Mouse (Mus musculus) liver, embryonic 13.5 days (tissue): Measurements from ENCODE around the gene Cdh23. TPM values are rescaled to one million over a fixed set of nuclear protein-coding genes. Genes with fewer than 3 reads are reported as not detected.
A peak's percentile ranks its signal among the peaks of the same experiment; 100 is the strongest.

Experiments
- ATAC-seq: fragments of 200-750 bp; cut with Nextera tagmentation; 2 replicates; pipeline ENCODE4 v1.8.0; 2017; ENCODE audit warnings: low read depth, mild to moderate bottlenecking, moderate number of reproducible peaks, moderate library complexity
- DNase-seq: peaks from one replicate; pipeline ENCODE4 v3.0.0; 2022
- H3K27ac ChIP-seq: fragments of 300-500 bp; sonication (generic); 2 replicates; pipeline ENCODE4 v1.5.1; 2015; ENCODE audit warnings: moderate library complexity, mild to moderate bottlenecking, inconsistent platforms
- H3K27me3 ChIP-seq: fragments of 300-500 bp; sonication (generic); 2 replicates; pipeline ENCODE4 v1.6.1; 2015; ENCODE audit warnings: mild to moderate bottlenecking, inconsistent platforms
- H3K36me3 ChIP-seq: fragments of 300-500 bp; sonication (generic); 2 replicates; pipeline ENCODE4 v1.6.1; 2015; ENCODE audit warnings: mild to moderate bottlenecking, inconsistent platforms
- H3K4me1 ChIP-seq: fragments of 300-500 bp; sonication (generic); replicated peaks from 2 replicates; pipeline ENCODE4 v1.6.1; 2015; ENCODE audit warnings: inconsistent platforms
- H3K4me2 ChIP-seq: fragments of 300-500 bp; sonication (generic); 2 replicates; pipeline ENCODE4 v1.6.1; 2015; ENCODE audit warnings: inconsistent platforms, mild to moderate bottlenecking, moderate library complexity
- H3K4me3 ChIP-seq: fragments of 300-500 bp; sonication (generic); replicated peaks from 2 replicates; pipeline ENCODE4 v1.5.1; 2015; ENCODE audit warnings: mild to moderate bottlenecking, inconsistent platforms
- H3K9ac ChIP-seq: fragments of 300-500 bp; sonication (generic); 2 replicates; pipeline ENCODE4 v1.6.1; 2015; ENCODE audit warnings: mild to moderate bottlenecking, inconsistent platforms
- H3K9me3 ChIP-seq: fragments of 300-500 bp; sonication (generic); replicated peaks from 2 replicates; pipeline ENCODE4 v1.6.1; 2016; ENCODE audit warnings: inconsistent platforms
- WGBS: fragments of 180-500 bp; shearing (Covaris S2); methylation state at CpG from one replicate; pipeline ENCODE4 v1.1.7; 2015; ENCODE audit not compliant: insufficient replicate concordance; 5-methylcytosine and 5-hydroxymethylcytosine counted together
- polyA plus RNA-seq: library from polyadenylated mRNA; unstranded; fragments of >200 nt; fragmentation: Nextera tagmentation; extraction: Ambion mirVana; gene quantifications from 2 replicates; pipeline ENCODE4 v1.2.1, GENCODE M21; 2015

The Cdh23 gene
- polyA plus RNA-seq, 1 experiment from 2014 or later, result 0.16 TPM

DNA sequence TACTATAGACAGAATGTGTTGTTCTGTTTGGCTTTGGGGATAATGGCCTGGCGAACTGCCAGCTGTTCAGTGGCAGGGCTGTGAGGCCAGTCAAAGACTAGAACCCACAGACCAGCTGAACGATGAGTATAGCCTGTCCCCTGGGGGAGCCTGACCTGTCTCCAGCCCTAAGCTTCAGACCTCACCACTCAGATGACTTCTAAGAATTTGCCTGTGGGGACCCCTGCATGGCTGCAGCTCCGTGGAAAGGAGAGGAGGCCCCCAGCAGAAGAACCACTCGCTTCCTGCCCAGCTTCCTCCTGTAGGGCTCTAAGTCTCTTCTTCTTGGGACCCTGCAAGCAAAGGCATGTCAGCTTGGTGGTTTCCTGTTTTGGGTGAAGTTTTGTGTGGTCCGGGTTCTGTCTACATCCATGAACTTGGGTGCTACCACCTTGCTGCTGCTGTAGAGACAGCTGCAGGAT, 325.7 kb downstream of the Cdh23 start:
- H3K9ac ChIP-seq, result no peak overlapping the region
- no peak for DNase-seq
- no peak overlapping the region for H3K4me3 ChIP-seq
- peaks cover 29% of the 10 kb centered on the region for H3K4me1 ChIP-seq
- no peaks in the 10 kb centered on the region for H3K36me3 ChIP-seq
- H3K9me3 ChIP-seq, result no peaks in the 10 kb centered on the region
- H3K4me2 ChIP-seq, result no peak overlapping the region
- 26% methylated on average over 5 of the region's 5 CpGs for WGBS
- ATAC-seq, result no peak
- H3K27ac ChIP-seq, result peak overlapping the region; percentile 43
- no peaks in the 10 kb centered on the region for H3K27me3 ChIP-seq

DNA sequence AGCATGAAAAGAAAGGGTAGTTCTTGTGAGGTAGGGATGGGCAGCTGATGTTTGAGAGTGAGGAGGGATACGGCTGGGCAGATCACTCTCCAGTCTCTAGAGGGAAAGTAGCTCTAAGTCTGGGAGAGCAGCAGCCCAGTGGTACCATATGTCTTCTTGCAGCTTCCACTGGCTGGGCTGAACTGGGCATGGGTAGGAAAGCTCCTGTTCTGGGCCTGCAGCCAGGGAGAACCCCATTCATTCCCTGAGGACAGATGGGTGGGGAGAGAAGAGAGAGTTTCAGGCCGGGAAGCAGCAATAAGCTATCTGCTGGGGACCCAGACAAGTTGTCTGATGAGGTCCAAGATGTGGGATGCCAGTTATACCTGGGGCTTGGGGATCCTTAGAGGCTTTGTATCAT, 326.2 kb downstream of the Cdh23 start:
- no peaks in the 10 kb centered on the region for H3K36me3 ChIP-seq

DNA sequence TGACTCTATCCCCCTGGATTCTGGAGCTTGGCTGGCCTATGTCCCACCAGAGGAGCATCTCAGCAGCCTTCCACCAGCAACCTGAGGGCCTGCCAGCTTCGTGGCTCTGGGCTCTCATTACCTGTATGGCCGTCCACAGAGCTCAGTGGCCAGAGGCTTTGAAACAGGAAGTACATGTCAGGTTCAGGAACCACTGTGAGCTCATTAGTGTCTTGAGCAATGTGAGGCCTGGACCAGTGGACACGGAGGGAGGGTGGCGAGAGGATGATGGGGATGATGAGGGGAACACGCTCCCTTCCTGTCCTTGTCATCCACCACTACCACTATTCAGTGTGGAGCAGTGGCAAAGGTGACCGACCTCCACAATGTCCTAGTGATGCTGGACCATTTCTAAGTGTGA, 326.9 kb downstream of the Cdh23 start:
- no peak overlapping the region for H3K27ac ChIP-seq
- H3K36me3 ChIP-seq, result no peaks in the 10 kb centered on the region
- H3K4me1 ChIP-seq, result peaks cover 29% of the 10 kb centered on the region
- no peak overlapping the region for H3K9ac ChIP-seq
- H3K4me3 ChIP-seq, result no peak overlapping the region
- no peak for DNase-seq
- WGBS, result 48% methylated on average over 6 of the region's 6 CpGs
- H3K4me2 ChIP-seq, result no peak overlapping the region
- H3K9me3 ChIP-seq, result no peaks in the 10 kb centered on the region
- H3K27me3 ChIP-seq, result no peaks in the 10 kb centered on the region
- no peak for ATAC-seq

More for the DNA sequence above, 326.2 kb downstream of the Cdh23 start:
- ATAC-seq, result no peak
- Histone ChIP-seq H3K4me3 (no peak overlapping the region), H3K27ac (no peak overlapping the region), H3K4me1 (peaks cover 29% of the 10 kb centered on the region), H3K27me3 (no peaks in the 10 kb centered on the region), H3K9ac (no peak overlapping the region), H3K4me2 (no peak overlapping the region), H3K9me3 (no peaks in the 10 kb centered on the region)
- WGBS, result 54% methylated on average over 2 of the region's 2 CpGs
- no peak for DNase-seq

DNA sequence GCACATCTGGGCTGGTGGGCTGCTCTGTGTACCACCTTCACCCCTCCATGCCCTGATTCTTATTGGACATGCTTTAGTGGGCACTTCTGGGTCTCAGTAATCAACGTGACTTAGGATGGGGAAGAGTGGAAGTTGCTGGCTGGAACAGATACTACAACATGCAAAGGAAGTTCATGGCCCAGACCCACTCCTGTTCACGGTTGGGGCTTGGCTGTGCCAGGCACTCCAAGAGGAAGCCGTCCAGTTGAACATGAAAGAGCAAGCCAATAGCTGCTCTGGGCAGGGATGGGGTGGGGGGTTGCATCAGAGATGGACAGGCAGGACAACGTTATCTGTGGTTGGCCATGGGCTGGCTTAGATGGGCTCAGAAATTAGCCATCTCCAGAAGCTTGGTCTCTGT, 328.4 kb downstream of the Cdh23 start:
- peaks cover 21% of the 10 kb centered on the region for H3K4me1 ChIP-seq
- no peaks in the 10 kb centered on the region for H3K27me3 ChIP-seq
- no peak overlapping the region for H3K4me2 ChIP-seq
- H3K4me3 ChIP-seq, result no peak overlapping the region
- DNase-seq (no peak), ATAC-seq (0 out of 2 replicates have a peak, but pooled peaks have one; percentile 18)
- WGBS, result 16% methylated on average over 4 of the region's 4 CpGs
- H3K27ac ChIP-seq, result no peak overlapping the region
- no peaks in the 10 kb centered on the region for H3K36me3 ChIP-seq
- no peak overlapping the region for H3K9ac ChIP-seq
- H3K9me3 ChIP-seq, result no peaks in the 10 kb centered on the region

DNA sequence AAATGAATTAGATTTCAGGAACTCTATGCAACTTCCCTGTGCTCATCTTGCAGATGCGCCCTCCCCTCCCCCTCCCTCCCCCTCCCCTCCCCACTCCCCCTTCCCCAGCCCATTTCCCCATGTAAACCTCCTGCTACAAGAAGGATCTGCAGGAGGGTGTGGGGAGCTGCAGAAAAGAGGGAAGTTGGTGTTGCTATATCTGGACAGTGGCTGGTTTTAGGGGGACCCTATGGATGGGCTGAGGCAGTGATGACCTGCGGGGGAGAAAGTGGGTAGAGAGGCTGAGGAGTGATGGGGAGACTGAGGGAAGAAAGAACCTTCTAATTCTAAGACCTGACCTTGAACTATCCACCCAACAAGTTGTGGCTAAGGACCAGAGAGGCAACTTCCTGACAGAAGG, 329.1 kb downstream of the Cdh23 start:
- no peaks in the 10 kb centered on the region for H3K9me3 ChIP-seq
- H3K27me3 ChIP-seq, result no peaks in the 10 kb centered on the region
- H3K4me2 ChIP-seq, result no peak overlapping the region
- H3K27ac ChIP-seq, result no peak overlapping the region
- no peak overlapping the region for H3K4me3 ChIP-seq
- no peak for ATAC-seq
- H3K9ac ChIP-seq, result no peak overlapping the region
- H3K4me1 ChIP-seq, result peaks cover 21% of the 10 kb centered on the region
- H3K36me3 ChIP-seq, result no peaks in the 10 kb centered on the region
- 28% methylated on average over 2 of the region's 2 CpGs for WGBS
- DNase-seq, result no peak

DNA sequence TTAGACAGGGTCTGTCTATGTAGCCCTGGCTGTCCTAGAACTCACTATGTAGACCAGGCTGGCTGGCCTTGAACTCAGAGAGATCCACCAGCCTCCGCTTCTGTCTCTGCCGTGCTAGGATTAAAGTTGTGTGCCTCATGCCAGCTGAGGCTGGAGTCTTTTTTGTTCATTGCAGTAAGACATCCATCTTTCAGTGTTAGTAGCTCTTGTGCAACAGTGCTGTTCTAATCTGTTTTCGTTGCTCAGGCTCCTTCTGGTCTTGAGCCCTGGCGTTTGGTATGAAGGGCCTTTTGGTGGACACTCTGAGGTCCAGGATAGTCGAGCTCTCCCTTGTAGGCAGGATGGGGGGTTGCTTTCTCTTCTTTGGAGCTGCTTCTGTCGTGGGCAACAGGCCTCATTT, 332.9 kb downstream of the Cdh23 start:
- Histone ChIP-seq H3K4me1 (0 out of 2 replicates have a peak, but pooled peaks cover 12% of the 10 kb centered on the region), H3K4me2 (no peak overlapping the region), H3K9me3 (no peaks in the 10 kb centered on the region), H3K9ac (no peak overlapping the region), H3K4me3 (no peak overlapping the region), H3K27ac (no peak overlapping the region), H3K27me3 (no peaks in the 10 kb centered on the region), H3K36me3 (peaks cover 12% of the 10 kb centered on the region; the same call in 1 of the 2 replicates)
- DNase-seq, result no peak
- 55% methylated on average over 6 of the region's 6 CpGs for WGBS
- no peak for ATAC-seq

DNA sequence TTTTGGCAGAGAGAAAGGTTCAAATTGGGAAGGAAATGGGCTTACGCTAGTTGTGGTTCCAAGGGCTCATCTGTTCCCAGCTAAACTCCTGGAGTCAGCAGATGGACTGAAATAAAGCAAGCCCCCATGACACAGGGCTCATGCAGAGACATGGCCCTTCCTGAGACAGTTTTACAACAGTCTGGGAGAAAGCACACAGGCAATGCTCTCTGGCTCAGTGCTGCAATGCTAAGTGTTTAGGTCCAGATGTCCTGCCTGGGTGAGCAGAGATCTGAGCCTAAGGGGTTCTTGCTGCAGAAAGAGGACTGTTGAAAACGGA, 334.0 kb downstream of the Cdh23 start:
- Histone ChIP-seq H3K36me3 (peaks cover 12% of the 10 kb centered on the region), H3K4me1 (0 out of 2 replicates have a peak, but pooled peaks cover 9% of the 10 kb centered on the region), H3K4me3 (no peak overlapping the region), H3K4me2 (no peak overlapping the region), H3K27ac (no peak overlapping the region), H3K9ac (no peak overlapping the region), H3K27me3 (no peaks in the 10 kb centered on the region), H3K9me3 (no peaks in the 10 kb centered on the region)
- DNase-seq, result no peak
- ATAC-seq, result no peak
- WGBS, result 56% methylated on average over 2 of the region's 2 CpGs

DNA sequence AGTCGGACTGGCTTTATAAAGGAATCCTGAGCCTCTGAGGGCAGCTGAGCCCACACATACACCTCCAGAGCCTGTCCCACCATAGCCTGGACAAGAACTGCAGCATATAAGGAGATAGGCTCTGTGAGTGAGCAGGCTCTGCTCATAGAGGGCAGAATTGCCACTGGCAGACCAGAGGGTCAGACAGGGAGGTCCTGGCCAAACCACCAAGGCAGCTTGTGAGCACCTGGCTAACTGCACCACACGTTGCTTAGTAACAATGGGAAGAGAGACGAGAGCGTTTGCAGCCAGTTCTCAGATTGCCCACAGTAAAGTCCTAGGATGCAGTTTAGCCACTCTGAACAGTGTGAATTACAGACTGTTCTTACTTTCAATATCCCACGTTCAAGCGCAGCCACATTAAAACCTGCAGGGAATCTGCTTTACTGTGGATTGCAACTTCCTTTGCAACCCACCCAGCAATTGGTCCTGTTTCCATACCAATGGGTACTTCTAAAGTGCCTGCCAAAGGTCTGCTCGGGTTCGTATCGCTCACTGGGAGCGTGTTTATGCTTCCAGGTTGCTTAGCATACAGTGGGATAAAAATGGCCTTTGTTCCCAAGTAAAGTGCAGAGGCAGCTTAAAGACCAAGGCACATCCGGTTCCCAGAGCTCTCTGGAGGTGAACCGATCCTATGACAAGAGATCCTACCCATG, 334.5 kb downstream of the Cdh23 start:
- Histone ChIP-seq H3K4me3 (no peak overlapping the region), H3K27me3 (no peaks in the 10 kb centered on the region), H3K4me1 (0 out of 2 replicates have a peak, but pooled peaks cover 9% of the 10 kb centered on the region), H3K36me3 (peaks cover 12% of the 10 kb centered on the region), H3K4me2 (no peak overlapping the region), H3K9me3 (no peaks in the 10 kb centered on the region), H3K9ac (no peak overlapping the region), H3K27ac (no peak overlapping the region)
- DNase-seq, result no peak
- no peak for ATAC-seq
- WGBS, result 67% methylated on average over 12 of the region's 12 CpGs

DNA sequence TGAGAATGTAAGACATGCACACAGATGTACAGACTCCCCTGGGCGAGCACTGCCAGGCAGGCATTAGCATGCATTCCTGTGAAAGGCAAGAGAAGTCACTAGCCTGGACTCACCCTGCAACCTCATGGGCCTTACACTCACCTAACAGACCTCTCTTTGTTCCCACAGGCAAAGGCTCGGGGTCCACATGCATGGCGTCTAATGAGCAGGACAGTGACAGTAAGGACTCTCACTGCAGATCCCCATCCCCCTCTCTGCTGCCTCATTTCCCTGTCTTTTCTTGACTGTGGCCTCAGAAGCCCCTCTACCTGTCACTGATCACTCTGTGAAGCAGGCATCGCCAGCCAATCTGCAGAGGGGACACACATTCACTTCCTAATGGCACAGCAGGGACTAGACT, 337.5 kb downstream of the Cdh23 start:
- H3K9ac ChIP-seq, result no peak overlapping the region
- no peak overlapping the region for H3K4me3 ChIP-seq
- WGBS, result 53% methylated on average over 4 of the region's 4 CpGs
- H3K27ac ChIP-seq, result no peak overlapping the region
- 0 out of 2 replicates have a peak, but pooled peaks cover 13% of the 10 kb centered on the region for H3K4me1 ChIP-seq
- H3K36me3 ChIP-seq, result peaks cover 12% of the 10 kb centered on the region
- no peaks in the 10 kb centered on the region for H3K27me3 ChIP-seq
- ATAC-seq (no peak), DNase-seq (no peak)
- no peak overlapping the region for H3K4me2 ChIP-seq
- H3K9me3 ChIP-seq, result no peaks in the 10 kb centered on the region

DNA sequence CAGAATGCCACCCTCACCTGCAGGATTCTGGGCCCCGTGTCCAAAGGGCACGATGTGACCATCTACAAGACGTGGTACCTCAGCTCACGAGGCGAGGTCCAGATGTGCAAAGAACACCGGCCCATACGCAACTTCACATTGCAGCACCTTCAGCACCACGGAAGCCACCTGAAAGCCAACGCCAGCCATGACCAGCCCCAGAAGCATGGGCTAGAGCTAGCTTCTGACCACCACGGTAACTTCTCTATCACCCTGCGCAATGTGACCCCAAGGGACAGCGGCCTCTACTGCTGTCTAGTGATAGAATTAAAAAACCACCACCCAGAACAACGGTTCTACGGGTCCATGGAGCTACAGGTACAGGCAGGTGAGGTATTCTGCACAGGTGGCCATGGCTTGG, 338.4 kb downstream of the Cdh23 start:
- 86% methylated on average over 14 of the region's 14 CpGs for WGBS
- no peaks in the 10 kb centered on the region for H3K27me3 ChIP-seq
- H3K9me3 ChIP-seq, result no peaks in the 10 kb centered on the region
- no peak overlapping the region for H3K27ac ChIP-seq
- no peak for DNase-seq
- no peak for ATAC-seq
- H3K4me1 ChIP-seq, result peaks cover 13% of the 10 kb centered on the region; the same call in 1 of the 2 replicates
- no peak overlapping the region for H3K9ac ChIP-seq
- no peak overlapping the region for H3K4me2 ChIP-seq
- H3K36me3 ChIP-seq, result peaks cover 12% of the 10 kb centered on the region
- H3K4me3 ChIP-seq, result no peak overlapping the region

DNA sequence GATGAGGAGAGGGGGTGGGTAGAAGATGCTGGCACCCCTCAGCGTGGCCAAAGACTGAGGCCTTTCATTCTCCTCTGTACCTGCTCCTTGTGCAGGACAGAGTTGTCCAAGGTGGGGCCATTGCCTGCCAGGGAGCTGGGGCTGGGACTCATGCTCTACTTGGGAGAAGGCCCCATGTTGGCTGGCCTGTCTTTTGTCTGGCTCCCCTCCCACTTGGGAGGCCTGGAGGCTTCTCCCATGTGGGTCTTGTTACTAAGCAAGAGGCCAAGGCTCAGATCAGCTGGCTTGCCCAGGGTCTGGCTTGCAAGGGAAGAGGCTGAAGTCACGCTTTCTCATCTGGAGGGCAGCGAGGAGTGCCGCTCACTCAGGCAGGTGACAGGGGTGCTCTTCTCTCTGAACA, 338.8 kb downstream of the Cdh23 start:
- no peaks in the 10 kb centered on the region for H3K9me3 ChIP-seq
- ATAC-seq, result no peak

More for the DNA sequence above, 338.8 kb downstream of the Cdh23 start:
- DNase-seq, result no peak
- Histone ChIP-seq H3K9ac (no peak overlapping the region), H3K4me2 (no peak overlapping the region), H3K27me3 (no peaks in the 10 kb centered on the region), H3K4me1 (peaks cover 14% of the 10 kb centered on the region), H3K27ac (no peak overlapping the region), H3K4me3 (no peak overlapping the region), H3K36me3 (peaks cover 12% of the 10 kb centered on the region)
- WGBS, result 78% methylated on average over 4 of the region's 4 CpGs
